ENCODE assay signal across 8 mouse cellular contexts in the genomic region with DNA sequence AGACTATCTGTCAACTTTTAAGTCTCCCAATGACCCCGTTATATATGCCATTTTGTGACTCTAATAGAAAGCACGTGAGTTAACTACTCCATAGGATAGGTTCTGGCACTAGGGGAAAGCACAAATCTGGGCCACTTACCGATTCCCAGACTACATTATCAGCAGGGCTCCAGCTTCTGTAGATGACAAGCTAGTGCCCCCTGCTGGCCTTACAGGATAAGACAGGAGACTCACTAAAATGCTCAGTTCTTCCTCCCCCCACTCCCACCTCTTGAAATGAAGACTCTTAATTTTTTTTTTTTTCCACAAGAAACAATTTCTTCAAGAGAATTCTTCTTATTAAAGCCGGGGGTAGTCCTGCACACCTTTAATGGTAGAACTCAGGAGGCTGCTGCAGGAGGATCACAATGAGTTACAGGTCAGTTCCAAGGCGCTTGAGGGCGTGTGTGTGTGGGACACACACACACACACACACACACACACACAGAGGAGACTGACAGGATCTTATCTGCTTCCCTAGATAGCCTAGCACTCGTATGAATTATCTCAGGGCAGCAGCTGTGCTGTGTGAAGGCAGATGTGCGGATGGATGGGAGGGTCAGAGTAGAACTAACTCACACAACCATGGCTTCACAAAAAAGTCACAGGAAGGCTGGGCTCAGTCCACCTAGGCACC. TPM values are rescaled to one million over a fixed set of nuclear protein-coding genes. Genes with fewer than 3 reads are reported as not detected.
A peak's percentile ranks its signal among the peaks of the same experiment; 100 is the strongest.
DNase-seq lines count a peak whose midpoint lies in the region; ATAC-seq lines count a peak whose summit lies in the region.

No protein-coding gene starts in this region.

- WGBS in forebrain, embryonic 16.5 days, result 52% methylated on average over 8 of the region's 8 CpGs
- WGBS in hindbrain, embryonic 14.5 days, result 56% methylated on average over 8 of the region's 8 CpGs
- 56% methylated on average over 8 of the region's 8 CpGs for WGBS in limb, embryonic 10.5 days
- WGBS in midbrain, embryonic 13.5 days, result 52% methylated on average over 8 of the region's 8 CpGs

- no peak overlapping the region for H3K27ac ChIP-seq in forebrain, embryonic 16.5 days (ENCODE audit: low read length)
- no peak overlapping the region for H3K27ac ChIP-seq in hindbrain, embryonic 14.5 days
- H3K27ac ChIP-seq in limb, embryonic 10.5 days, result no peak overlapping the region
- H3K27ac ChIP-seq in midbrain, embryonic 13.5 days, result no peak overlapping the region

- H3K4me2 ChIP-seq in forebrain, embryonic 16.5 days (ENCODE audit: low read length), result no peak overlapping the region
- no peak overlapping the region for H3K4me2 ChIP-seq in hindbrain, embryonic 14.5 days (replicated peaks)
- no peak overlapping the region for H3K4me2 ChIP-seq in midbrain, embryonic 13.5 days (replicated peaks)

- no peak overlapping the region for H3K9ac ChIP-seq in forebrain, embryonic 16.5 days (replicated peaks; ENCODE audit: low read depth, low read length)
- H3K9ac ChIP-seq in hindbrain, embryonic 14.5 days, result no peak overlapping the region
- no peak overlapping the region for H3K9ac ChIP-seq in midbrain, embryonic 13.5 days (replicated peaks)

- peak; percentile 85 for DNase-seq in testis, postnatal 10 days (ENCODE audit: low spot score)
- no peak for DNase-seq in testis, postnatal 14 days (ENCODE audit: low spot score)
- DNase-seq in hindbrain, embryonic 14.5 days (ENCODE audit: low spot score), result peak; percentile 80
- peak; percentile 74 for DNase-seq in limb, embryonic 10.5 days (ENCODE audit: low spot score)
- peak; percentile 82 to 90 for DNase-seq in spleen, postnatal 4 days (ENCODE audit: low spot score in 2 of 2)

- peaks cover 6% of the 10 kb centered on the region for H3K36me3 ChIP-seq in forebrain, embryonic 16.5 days (ENCODE audit: control insufficient read depth, insufficient read depth)
- H3K36me3 ChIP-seq in hindbrain, embryonic 14.5 days (replicated peaks; ENCODE audit: control insufficient read depth, insufficient read depth), result peaks cover 21% of the 10 kb centered on the region
- peaks cover 32% of the 10 kb centered on the region for H3K36me3 ChIP-seq in limb, embryonic 10.5 days
- peaks cover 23% of the 10 kb centered on the region for H3K36me3 ChIP-seq in midbrain, embryonic 13.5 days

- H3K9me3 ChIP-seq in forebrain, embryonic 16.5 days (ENCODE audit: control insufficient read depth, low read length), result peaks cover 2% of the 10 kb centered on the region; the same call in 1 of the 2 replicates
- H3K9me3 ChIP-seq in hindbrain, embryonic 14.5 days (ENCODE audit: control insufficient read depth, low read length), result peaks cover 14% of the 10 kb centered on the region
- H3K9me3 ChIP-seq in limb, embryonic 10.5 days (replicated peaks), result peaks cover 10% of the 10 kb centered on the region; the same call in 1 of the 2 replicates
- peaks cover 15% of the 10 kb centered on the region for H3K9me3 ChIP-seq in midbrain, embryonic 13.5 days

- H3K27me3 ChIP-seq in forebrain, embryonic 16.5 days (replicated peaks; ENCODE audit: control insufficient read depth, insufficient read depth, low read length), result no peaks in the 10 kb centered on the region
- H3K27me3 ChIP-seq in hindbrain, embryonic 14.5 days (ENCODE audit: control insufficient read depth, insufficient read depth, low read length), result no peaks in the 10 kb centered on the region
- H3K27me3 ChIP-seq in limb, embryonic 10.5 days (ENCODE audit: low read depth, poor library complexity, severe bottlenecking), result no peaks in the 10 kb centered on the region
- no peaks in the 10 kb centered on the region for H3K27me3 ChIP-seq in midbrain, embryonic 13.5 days

- 0 out of 2 replicates have a peak, but pooled peaks have one; percentile 50 for ATAC-seq in cerebellum, adult (ENCODE audit: insufficient number of reproducible peaks, low FRiP score, low TSS enrichment)
- ATAC-seq in forebrain, embryonic 16.5 days, result peak; percentile 44
- ATAC-seq in hindbrain, embryonic 14.5 days (ENCODE audit: low FRiP score), result no peak
- ATAC-seq in midbrain, embryonic 13.5 days, result peak; percentile 37; the same call in 1 of the 2 replicates

- peaks cover under 1% of the 10 kb centered on the region; the same call in 1 of the 2 replicates for H3K4me1 ChIP-seq in forebrain, embryonic 16.5 days (replicated peaks; ENCODE audit: control insufficient read depth, insufficient read depth, low read length)
- peaks cover 1% of the 10 kb centered on the region; the same call in 1 of the 2 replicates for H3K4me1 ChIP-seq in hindbrain, embryonic 14.5 days (replicated peaks; ENCODE audit: control insufficient read depth, insufficient read depth, low read length)
- H3K4me1 ChIP-seq in limb, embryonic 10.5 days, result peaks cover 11% of the 10 kb centered on the region; the same call in 1 of the 2 replicates
- peaks cover 4% of the 10 kb centered on the region for H3K4me1 ChIP-seq in midbrain, embryonic 13.5 days (replicated peaks)

- H3K4me3 ChIP-seq in forebrain, embryonic 16.5 days (replicated peaks; ENCODE audit: low read length), result no peak overlapping the region
- H3K4me3 ChIP-seq in hindbrain, embryonic 14.5 days (replicated peaks; ENCODE audit: low read length), result no peak overlapping the region
- no peak overlapping the region for H3K4me3 ChIP-seq in limb, embryonic 10.5 days
- H3K4me3 ChIP-seq in midbrain, embryonic 13.5 days (replicated peaks), result no peak overlapping the region

RNA-seq across cellular contexts. Expression of gene Glrx5, which starts 7.1 kb away (rescaled TPM):
- polyA plus RNA-seq in forebrain, embryonic 16.5 days (2015; fragmentation: Nextera tagmentation; extraction: Ambion mirVana), result 124 and 133 TPM in 2 replicates
- polyA plus RNA-seq in hindbrain, embryonic 14.5 days (2014; fragmentation: Nextera tagmentation; extraction: Ambion mirVana), result 183 and 189 TPM in 2 replicates
- polyA plus RNA-seq in limb, embryonic 10.5 days (2016; fragmentation: Nextera tagmentation; extraction: Ambion mirVana), result 215 and 255 TPM in 2 replicates
- polyA plus RNA-seq in midbrain, embryonic 13.5 days (2015; fragmentation: Nextera tagmentation; extraction: Ambion mirVana), result 139 and 148 TPM in 2 replicates

RNA-seq across cellular contexts. Expression of gene Syne3, which starts 15.8 kb away (rescaled TPM):
- 0.20 and 0.30 TPM in 2 replicates for polyA plus RNA-seq in forebrain, embryonic 16.5 days (2015; fragmentation: Nextera tagmentation; extraction: Ambion mirVana)
- polyA plus RNA-seq in hindbrain, embryonic 14.5 days (2014; fragmentation: Nextera tagmentation; extraction: Ambion mirVana), result 0.35 TPM in 2 replicates
- polyA plus RNA-seq in limb, embryonic 10.5 days (2016; fragmentation: Nextera tagmentation; extraction: Ambion mirVana), result 0.09 and 0.25 TPM in 2 replicates
- polyA plus RNA-seq in midbrain, embryonic 13.5 days (2015; fragmentation: Nextera tagmentation; extraction: Ambion mirVana), result 0.17 and 0.27 TPM in 2 replicates
